Mouse (Mus musculus) testis, postnatal 14 days (tissue): ENCODE measurements around the gene Qdpr.
"Not testable (repeated sequence)": the region's sequence is repeated elsewhere in the genome, so short reads cannot be mapped to it uniquely, and the experiment has no call there.

ENCODE experiments used
- DNase-seq: peaks from one replicate; pipeline ENCODE4 v3.0.0; 2021; ENCODE audit warnings: low spot score

The Qdpr gene

GRCm38 (mm10) chr5:45453451-45453850 is 3.4 kb upstream of the Qdpr start, which contains the start of gene Clrn2:
Gene Clrn2, plus strand, starts transcription at chr5:45453751.
- no peak for DNase-seq

- no peak for DNase-seq
Measured at GRCm38 (mm10) chr5:45449206-45449605, 830 bp downstream of the Qdpr start.

GRCm38 (mm10) chr5:45448676-45449075 is 1.4 kb downstream of the Qdpr start:
- no peak for DNase-seq

GRCm38 (mm10) chr5:45444130-45444832 is 5.8 kb downstream of the Qdpr start:
- no peak for DNase-seq

- no peak for DNase-seq
Measured at GRCm38 (mm10) chr5:45441745-45442144, 8.3 kb downstream of the Qdpr start.

GRCm38 (mm10) chr5:45441124-45441523 is 8.9 kb downstream of the Qdpr start:
- DNase-seq = peak; percentile 61

- no peak for DNase-seq
Measured at GRCm38 (mm10) chr5:45438301-45438700, 11.7 kb downstream of the Qdpr start.

- DNase-seq = no peak
Measured at GRCm38 (mm10) chr5:45437826-45438225, 12.2 kb downstream of the Qdpr start.

GRCm38 (mm10) chr5:45435967-45436950 is 13.8 kb downstream of the Qdpr start:
- DNase-seq = no peak

GRCm38 (mm10) chr5:45427891-45428290 is 22.1 kb downstream of the Qdpr start:
- DNase-seq = no peak

GRCm38 (mm10) chr5:45426416-45427034 is 23.5 kb downstream of the Qdpr start:
- DNase-seq = no peak

- not testable (repeated sequence) for DNase-seq
Measured at GRCm38 (mm10) chr5:45425771-45426170, 24.3 kb downstream of the Qdpr start.

- DNase-seq = no peak
Measured at GRCm38 (mm10) chr5:45424021-45424886, 25.8 kb downstream of the Qdpr start.

- no peak for DNase-seq
Measured at GRCm38 (mm10) chr5:45421881-45422844, 27.9 kb downstream of the Qdpr start.

GRCm38 (mm10) chr5:45419841-45420638 is 30.0 kb downstream of the Qdpr start:
- DNase-seq = no peak

- peak; percentile 1 for DNase-seq
Measured at GRCm38 (mm10) chr5:45417859-45418443, 32.1 kb downstream of the Qdpr start.

GRCm38 (mm10) chr5:45416478-45416877 is 33.6 kb downstream of the Qdpr start:
- peak; percentile 0 for DNase-seq

- DNase-seq = no peak
Measured at GRCm38 (mm10) chr5:45406129-45406528, 43.9 kb downstream of the Qdpr start.

GRCm38 (mm10) chr5:45402632-45403031 is 47.4 kb downstream of the Qdpr start:
- peak; percentile 56 for DNase-seq
